Mouse (Mus musculus): Measurements from ENCODE around the gene Cd200r3.

Gene Cd200r3

GRCm38 (mm10) chr16:45030796-45031195 lies 87.3 kb downstream of the Cd200r3 start:
- DNase-seq (ENCODE audit: low read depth): peak; percentile 75

Measured in NIH3T3 (cell line).